Mouse (Mus musculus): ENCODE data around the gene Rnf167. TPM values are rescaled to one million over a fixed set of nuclear protein-coding genes. Genes with fewer than 3 reads are reported as not detected.

Gene Rnf167
- total RNA-seq, 2 experiments from 2014 or later = 48.0 to 54.0 TPM

DNA sequence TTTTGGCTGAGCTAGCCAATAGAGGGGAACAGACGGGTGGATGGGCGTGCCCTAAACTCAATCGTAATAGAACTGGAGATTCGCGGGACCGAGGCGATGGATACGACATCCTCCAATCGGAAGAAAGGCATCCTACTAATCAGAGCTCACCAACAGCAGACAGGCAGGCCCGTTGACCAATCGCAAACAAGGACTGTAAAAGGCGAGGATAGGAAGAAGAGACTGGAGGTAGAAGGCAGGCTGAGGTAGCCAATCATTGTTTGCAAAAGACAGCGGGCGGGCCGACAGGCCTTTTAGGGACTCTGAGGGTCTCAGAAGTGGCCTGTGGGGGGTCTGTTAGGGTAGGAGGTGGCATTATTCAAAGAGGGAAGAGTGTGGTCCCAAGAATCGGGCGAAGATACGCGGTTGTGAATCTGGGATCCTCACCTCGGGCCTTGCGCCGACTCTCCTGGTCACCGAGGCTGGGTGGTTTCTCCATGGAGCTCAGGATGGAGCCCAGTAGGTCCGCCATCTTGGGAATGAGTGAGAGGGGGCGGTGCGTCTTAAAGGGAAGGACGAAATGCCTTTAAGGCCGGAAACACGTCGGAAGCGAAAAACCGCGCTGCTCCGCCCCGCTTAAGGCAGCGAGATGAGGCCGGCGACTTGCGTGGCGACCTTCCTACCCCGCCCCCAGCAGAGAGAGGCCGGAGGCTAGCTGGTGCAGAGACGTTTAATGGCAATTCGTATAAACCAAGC is 21.9 kb downstream of the Rnf167 start, which contains the start of gene Spag7:
Gene Spag7, minus strand, starts transcription at position 646 of the 735 bp plus-strand sequence.
- intact Hi-C loops (cut with DNase I) = loop anchor here (2.0 kb wide), 1 partner anchor 14 kb away; the partner anchor contains the start of gene Pfn1
- DNase-seq (ENCODE audit: low spot score) = peak; percentile 98

DNA sequence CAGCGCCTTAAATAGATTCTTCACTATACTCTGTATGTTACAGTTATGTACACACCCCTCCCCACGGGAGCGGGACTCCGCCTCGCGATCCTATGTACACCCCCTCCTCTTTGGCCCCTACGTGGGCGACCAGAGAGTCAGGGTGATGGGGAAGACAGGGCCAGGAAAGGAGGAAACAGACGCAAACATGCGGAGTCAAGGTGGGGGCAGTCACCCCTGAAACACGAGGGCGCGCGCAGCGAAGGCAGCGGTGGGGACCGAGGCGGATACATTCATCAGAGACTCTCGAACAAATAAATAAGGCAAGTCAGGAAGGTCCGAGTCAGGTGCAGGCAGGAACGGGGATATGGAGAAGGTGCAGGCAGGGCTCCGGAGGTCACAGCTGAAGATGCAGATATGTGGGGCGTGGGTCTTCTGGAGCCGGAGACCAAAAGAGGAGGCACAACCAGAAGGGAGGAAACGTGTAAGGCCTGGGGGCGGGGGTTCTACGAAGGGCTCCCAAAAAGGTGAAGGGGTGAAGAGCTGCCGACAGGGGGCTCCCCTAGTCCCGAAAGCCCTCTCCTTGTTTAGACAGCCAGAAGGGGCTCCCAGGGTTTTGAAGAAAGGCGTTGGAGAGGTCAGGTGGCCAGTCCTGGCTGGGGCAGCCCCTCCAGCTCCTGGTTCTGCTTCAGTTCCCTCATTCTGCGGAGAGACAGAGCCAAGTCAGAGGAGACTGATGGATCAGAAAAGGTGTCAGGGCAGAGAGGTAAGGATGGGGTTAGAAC is 22.7 kb downstream of the Rnf167 start:
- intact Hi-C loops (cut with DNase I) = loop anchor here (2.0 kb wide), 1 partner anchor 15 kb away; the partner anchor contains the start of gene Pfn1
- peak; percentile 66 for DNase-seq (ENCODE audit: low spot score)

DNA sequence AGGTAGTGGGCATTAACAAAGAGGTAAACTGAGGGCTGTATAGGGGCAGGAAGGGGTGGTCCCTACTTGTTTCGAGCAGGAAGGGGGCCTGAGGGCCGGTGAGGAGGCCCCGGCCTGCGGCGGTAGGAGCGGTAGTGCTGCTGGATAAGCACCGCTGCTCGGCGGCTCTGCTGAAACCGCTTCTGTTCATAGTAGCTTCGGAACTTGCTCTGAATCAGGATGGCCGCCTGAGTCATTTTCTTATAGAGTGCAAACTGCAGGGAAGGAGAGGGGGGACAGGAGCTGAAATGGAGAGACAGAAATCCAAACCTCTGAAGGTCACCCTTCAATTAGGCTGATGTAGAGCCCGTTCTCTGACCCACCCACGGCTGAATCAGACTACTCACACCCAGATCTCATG is 23.4 kb downstream of the Rnf167 start:
- DNase-seq (ENCODE audit: low spot score) = no peak
- intact Hi-C loops (cut with DNase I) = no loop called here

DNA sequence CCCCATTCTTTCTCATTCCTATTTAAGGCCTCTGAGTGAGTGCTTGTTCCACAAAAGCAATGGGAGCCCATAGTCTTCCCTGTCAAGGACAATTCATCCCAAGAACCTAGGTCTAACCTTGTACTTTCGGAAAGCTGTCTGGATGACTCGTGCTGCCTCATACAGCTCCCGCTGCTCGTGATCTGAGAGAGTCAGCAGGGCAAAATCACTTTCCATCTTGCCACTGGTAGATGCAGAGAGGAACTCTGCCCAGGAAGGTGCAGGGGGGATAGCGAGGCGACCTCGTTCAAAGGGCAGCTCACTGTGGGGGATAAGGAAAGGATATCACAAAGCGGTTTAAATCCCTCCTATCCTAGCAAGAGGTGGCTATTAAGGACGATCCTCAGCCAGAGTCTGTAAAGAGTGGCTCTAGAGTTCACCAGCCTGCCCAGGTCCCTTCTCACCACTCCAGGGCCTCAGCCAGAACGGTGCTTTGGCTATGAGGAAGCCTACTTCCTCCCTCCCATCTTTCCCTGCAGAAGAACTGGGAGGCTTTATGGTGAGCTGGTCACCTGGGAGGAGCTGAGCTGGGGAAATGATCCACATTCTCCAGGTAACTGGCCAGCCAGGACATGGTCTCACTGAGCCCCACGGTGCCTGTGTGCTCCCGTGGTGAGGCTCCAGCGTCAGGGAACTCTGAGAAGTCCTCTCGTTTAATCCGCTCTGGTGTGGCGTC is 24.5 kb downstream of the Rnf167 start:
- intact Hi-C loops (cut with DNase I) = no loop called here

DNA sequence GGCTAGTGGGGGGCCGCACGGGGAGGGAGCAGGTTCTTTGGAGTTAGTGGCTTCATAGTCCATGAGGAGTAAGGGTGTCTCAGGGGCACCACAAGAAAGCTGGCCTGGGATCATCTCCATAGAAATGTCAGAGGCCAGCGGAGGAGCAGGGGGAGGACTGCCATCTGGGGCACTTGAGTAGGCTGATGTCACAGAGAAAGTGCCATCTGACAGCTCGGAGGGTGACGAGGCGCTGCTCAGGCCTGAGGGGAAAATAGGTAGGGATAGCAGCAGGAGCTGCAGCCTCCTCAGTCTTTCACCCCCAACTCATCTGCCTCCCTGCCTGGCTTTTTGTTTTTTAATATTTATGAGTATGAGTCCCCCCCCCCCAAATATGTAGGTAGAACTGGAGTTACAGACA is 27.0 kb downstream of the Rnf167 start:
- DNase-seq (ENCODE audit: low spot score) = no peak
- intact Hi-C loops (cut with DNase I) = no loop called here

More for the DNA sequence above, 24.5 kb downstream of the Rnf167 start:
- DNase-seq (ENCODE audit: low spot score) = no peak

DNA sequence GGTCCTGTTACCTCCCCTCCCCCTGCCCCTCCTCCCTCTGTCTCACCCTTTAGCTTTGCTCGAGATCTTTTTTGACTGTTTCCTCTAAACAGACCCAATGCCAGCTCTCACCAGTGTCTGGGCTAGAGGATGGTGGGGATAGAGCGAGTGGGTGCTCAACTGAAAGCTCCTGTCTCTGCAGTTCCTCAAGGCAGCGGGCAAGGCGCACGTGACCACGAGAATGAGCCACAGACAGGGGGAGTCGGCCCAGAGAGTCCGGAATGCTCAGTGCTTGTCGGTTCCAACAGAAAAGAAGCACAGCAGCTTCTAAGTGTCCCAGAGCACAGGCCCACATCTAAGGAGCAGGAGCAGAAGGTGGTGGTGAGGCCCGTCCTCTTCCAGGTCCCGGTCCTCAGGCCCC is 27.5 kb downstream of the Rnf167 start:
- intact Hi-C loops (cut with DNase I) = no loop called here
- DNase-seq (ENCODE audit: low spot score) = no peak

DNA sequence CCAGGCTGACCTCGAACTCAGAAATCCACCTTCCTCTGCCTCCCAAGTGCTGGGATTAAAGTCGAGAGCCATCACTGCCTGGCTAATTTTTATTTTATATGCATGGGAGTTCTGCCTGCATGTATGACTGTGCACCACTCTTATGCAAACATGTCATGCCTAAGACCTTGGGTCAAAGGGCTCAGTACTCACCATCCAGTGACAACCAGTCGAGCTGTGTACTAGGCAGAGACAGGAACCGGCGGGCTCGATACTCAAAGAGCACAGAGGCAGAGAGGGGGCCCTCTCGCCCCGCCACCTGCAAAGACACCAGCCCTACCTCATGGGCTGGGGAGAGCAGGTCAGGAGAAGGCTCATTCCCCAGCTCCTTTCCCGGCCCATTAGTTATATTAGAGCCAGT is 31.1 kb downstream of the Rnf167 start:
- no peak for DNase-seq (ENCODE audit: low spot score)
- intact Hi-C loops (cut with DNase I) = no loop called here

DNA sequence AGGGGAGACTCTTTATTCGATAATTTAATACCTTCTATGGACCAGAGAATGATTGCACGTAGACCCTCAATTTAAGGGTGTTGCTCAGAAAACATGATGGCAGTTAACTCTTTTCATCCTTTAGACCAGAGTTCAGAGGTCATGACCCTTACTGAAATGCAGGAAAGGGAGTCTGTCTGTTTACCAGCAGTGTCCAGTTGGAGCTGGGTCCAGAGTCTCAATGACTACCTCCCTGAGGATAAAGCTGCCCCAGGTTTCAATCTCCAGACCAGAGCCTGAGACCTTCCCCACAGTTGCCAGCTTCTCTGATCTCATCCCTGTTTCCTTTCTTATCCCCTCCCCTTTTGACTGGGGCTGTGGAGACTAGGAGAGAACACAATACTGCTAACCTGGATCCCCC is 31.5 kb downstream of the Rnf167 start:
- DNase-seq (ENCODE audit: low spot score) = no peak
- intact Hi-C loops (cut with DNase I) = no loop called here

DNA sequence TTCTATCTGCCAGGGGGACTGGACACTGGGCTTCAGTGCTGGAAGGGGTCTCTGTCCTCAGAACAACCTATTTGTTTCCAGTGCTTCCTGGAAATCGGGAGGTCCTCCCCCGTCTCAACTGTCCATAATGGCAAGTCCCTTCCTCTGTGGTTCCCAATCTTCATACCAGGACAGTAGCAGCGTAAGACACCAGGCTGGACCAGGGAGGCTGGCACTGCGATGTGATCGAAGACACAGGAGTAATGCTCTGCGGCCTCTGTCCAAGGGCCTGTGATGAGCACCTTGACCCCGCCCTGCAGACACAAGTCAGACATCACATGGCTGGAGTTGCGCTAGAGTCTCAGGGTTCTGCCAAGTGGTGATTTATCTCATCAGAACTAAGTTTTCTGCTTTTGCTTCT is 32.3 kb downstream of the Rnf167 start:
- intact Hi-C loops (cut with DNase I) = no loop called here
- DNase-seq (ENCODE audit: low spot score) = no peak

DNA sequence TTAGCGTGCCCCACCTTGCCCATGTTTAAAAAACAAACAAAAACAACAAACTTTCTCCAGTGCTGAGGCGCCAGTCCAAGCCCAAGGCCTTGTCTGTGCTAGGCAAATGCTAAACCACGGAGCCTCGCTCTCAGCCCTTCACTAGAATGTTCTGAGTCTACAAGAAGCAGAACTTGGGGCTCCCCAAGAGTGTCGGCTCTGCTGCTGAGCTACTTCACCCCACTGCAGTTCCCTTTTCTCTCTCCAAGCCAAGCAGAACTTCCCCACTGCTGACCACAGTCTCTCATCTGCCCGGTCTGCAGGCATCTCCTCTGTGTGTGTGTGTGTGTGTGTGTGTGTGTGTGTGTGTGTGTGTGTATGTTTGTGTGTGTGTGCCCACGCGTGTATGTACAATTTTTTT is 32.9 kb downstream of the Rnf167 start:
- no peak for DNase-seq (ENCODE audit: low spot score)
- intact Hi-C loops (cut with DNase I) = no loop called here

DNA sequence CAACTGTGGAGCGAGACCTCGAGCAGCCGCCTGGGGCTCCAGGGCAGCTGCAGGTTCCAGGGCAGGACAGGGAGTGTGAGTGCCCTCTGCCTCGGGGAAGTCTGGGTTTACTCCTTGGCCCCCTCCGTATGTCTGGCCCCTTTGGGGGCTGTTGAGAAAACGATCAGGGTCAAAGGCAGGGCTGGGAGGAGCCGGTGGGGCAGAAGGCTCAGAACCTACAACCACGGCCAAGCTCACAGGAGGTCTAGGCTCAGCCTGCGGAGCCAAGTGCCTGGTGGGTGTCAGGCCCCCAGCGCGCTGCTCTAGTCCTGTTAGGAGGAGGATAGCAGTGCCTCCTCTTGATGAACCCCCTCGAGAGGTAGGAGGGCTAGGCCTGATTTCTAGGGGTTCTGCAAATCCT is 34.1 kb downstream of the Rnf167 start:
- intact Hi-C loops (cut with DNase I) = no loop called here
- no peak for DNase-seq (ENCODE audit: low spot score)

DNA sequence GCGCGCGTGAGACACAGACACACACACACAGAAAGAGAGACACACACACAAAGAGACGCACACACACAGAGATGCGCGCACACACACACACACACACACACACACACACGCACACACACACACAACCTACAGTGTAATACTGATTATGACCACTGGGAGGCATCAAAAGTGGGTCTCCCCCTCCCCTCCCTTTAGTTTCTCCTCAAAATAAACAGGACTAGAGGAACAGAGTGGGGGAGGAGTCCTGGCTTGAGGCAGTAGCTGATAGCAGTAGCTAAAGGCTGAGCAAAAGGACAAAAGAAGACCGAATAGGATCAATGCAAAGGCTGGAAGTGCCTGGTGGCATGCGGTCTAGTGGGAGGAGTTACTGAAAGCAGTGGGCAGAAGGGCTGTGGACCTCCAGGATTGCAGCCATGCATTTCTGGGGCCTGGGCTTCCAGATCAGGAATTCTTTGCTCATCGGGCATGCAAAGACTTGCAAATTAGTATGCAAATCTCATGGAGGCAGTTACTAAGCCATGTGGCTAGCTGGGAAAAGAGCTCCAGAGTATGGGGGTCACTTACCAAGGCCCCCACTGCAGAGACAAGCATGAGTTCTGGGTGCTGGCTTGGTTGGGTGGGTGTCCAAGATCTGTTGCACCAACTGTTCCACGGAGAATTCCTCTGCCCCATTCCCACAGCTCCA is 35.0 kb downstream of the Rnf167 start:
- no peak for DNase-seq (ENCODE audit: low spot score)
- intact Hi-C loops (cut with DNase I) = loop anchor here (1.0 kb wide), 1 partner anchor 37 kb away; no protein-coding TSS in a partner anchor

DNA sequence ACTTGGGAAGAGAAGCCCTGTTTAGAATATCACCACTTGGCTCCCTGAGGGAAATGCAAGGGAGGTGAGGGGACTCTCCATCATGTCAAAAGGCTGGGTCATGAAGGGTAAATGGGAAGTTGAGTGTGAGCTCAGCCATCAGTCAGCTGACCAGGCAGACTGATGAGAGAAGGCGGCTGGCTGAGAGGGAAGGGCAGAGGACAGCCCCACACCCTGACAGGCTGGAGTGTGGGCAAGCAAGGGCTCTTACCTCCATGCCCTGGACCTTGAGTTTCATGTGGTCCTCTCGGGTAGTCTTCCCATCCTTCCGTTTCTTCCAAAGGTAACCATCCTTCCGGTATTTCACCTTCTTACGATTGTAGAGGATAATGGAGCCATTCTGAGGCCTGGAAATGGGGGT is 36.6 kb downstream of the Rnf167 start:
- intact Hi-C loops (cut with DNase I) = no loop called here
- no peak for DNase-seq (ENCODE audit: low spot score)

DNA sequence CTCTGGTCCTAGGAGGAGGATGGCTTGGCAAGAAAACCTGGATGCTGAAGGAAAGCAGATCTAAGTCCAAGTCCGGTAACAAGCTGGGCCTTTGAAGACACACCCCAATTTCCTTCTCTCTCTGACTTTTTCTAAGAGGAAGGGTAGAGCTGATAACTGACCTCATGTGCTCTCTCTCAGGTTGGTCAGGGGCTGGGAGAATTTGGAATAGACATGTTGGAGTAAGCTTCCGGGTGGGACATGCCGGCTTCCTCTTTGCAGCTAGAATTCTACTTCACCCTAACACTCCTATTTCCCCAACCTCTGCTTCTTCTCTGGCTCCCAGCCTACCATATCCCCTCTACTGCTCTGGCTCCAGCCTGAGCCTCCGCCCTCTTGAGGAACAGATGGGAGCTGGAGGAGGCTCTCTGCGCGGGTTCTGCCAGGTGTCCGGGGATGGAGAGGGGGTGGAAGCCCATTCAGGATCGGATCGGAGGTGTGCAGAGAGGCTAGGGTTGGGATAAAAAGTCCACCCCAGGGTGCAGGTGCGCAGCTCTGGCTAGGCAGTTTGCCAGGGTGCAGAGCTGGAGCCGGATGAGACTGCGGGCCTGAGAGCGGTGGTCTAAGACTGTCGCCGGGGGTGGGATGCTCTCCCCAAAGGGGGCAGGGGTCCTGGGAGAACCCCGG is 40.0 kb downstream of the Rnf167 start:
- intact Hi-C loops (cut with DNase I) = loop anchor here (5.0 kb wide), 1 partner anchor 70 kb away; no protein-coding TSS in a partner anchor
- no peak for DNase-seq (ENCODE audit: low spot score)

DNA sequence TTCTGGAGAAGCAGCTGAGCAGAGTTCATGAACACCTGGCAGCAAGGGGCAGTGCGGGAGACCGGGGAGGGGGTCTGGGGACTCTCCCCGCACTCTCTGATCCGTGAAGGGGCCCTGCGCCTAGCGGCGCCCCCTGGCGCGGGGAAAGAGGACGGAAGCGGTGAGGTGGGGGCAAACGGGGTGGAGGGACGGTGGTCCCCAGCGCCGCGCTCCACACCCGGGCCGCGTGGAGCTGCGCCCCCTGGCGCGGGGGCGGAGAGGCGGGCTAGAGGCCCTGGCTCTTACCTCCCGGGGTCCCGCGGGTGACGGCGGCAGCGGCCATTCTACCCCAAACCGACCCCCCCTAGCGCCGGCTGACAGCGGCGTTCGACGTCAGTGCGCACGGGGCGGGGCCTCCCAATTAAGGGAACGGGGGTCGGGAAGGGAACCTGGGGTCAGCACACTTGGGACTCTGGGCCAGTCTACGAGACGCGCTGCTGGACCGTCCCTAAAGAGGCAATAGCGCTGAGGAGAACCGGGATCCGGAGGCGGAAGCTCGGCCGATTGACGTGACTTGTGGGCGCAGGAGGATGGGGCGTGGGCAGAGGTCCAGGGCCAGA is 40.7 kb downstream of the Rnf167 start, which contains the start of gene Camta2:
Gene Camta2, minus strand, starts transcription at position 505 of the 599 bp plus-strand sequence.
- intact Hi-C loops (cut with DNase I) = loop anchor here (5.0 kb wide), 1 partner anchor 70 kb away; no protein-coding TSS in a partner anchor
- DNase-seq (ENCODE audit: low spot score) = peak; percentile 88

DNA sequence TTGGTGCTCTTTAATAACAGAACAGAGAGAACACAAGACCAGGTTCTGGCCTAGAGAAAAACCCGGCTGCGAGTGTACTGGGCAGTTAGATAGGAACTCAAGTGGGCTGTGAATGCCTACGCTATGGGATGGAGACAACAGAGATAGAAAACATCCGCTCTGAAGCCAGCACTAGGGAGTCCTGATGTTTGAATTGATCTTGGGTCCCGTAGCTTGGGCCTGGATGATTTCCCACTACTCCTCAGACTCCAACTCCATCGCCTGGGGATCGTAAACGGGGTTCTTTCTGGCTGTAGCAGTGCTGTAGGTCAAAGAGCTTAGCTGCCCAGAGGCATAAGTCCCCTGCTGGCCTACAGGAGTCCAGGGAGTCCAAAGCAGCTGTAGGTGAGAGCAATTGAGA is 41.3 kb downstream of the Rnf167 start:
- intact Hi-C loops (cut with DNase I) = loop anchor here (5.0 kb wide), 1 partner anchor 69 kb away; no protein-coding TSS in a partner anchor
- DNase-seq (ENCODE audit: low spot score) = no peak

DNA sequence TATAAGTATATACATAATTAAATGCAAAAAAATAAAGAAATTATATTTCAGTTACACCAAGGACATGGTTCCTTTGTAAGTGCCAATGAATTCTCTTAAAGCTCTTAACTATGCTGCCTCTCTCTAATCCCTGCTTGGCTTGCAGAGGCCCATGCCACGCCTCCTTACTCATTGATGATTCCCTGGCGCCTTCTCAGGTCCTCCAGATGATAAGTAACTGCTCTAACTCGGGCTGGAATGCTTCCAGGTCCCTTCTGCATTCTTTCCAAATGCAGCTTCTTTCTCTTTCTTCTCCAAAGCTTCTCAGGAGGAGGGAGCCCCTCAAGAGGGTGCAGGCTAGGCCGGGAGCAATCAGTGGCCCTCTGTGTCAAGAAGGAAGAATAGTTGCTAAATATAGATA is 42.5 kb downstream of the Rnf167 start:
- intact Hi-C loops (cut with DNase I) = loop anchor here (5.0 kb wide), 1 partner anchor 68 kb away; no protein-coding TSS in a partner anchor
- DNase-seq (ENCODE audit: low spot score) = no peak

DNA sequence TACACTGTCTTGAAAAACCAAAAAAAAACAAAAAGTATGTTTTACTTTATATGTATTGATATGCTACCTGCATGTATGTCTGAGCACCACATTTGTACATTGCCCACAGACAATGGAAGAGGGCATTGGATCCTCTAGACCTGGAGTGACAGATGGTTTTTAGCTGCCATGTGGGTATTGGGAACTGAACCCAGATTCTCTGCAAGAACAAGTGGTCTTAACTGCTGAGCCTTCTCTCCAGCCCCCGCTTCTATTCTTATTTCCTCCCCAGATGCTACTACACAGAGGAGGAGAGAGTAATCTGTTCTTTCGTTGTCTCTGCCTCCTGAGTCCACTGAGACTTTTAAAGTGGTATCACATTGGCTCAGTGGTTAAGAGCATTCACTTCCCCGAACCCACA is 46.5 kb downstream of the Rnf167 start:
- DNase-seq (ENCODE audit: low spot score) = no peak
- intact Hi-C loops (cut with DNase I) = no loop called here

DNA sequence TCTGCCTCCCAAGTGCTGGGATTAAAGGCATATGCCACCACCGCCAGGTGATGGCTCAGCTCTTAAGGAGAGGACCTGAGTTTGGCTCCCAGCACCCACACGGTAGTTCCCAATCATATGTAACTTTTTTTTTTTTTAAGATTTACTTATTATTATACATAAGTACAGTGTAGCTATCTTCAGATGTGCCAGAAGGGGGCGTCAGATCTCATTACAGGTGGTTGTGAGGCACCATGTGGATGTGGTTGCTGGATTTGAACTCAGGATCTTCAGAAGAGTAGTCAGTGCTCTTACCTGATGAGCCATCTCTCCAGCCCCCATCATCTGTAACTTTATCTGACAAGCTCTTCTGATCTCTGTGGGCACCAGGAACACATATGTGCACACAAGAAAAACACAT is 50.3 kb downstream of the Rnf167 start:
- intact Hi-C loops (cut with DNase I) = no loop called here
- DNase-seq (ENCODE audit: low spot score) = no peak
